Mouse (Mus musculus) ovary, postnatal 10 days (tissue): ENCODE results near the gene Tpbpb.
"Not testable (repeated sequence)": the region's sequence is repeated elsewhere in the genome, so short reads cannot be mapped to it uniquely, and the experiment has no call there.

Experiments used
- DNase-seq: peaks from one replicate; pipeline ENCODE4 v3.0.0; 2022; ENCODE audit warnings: low spot score

Gene Tpbpb

DNA sequence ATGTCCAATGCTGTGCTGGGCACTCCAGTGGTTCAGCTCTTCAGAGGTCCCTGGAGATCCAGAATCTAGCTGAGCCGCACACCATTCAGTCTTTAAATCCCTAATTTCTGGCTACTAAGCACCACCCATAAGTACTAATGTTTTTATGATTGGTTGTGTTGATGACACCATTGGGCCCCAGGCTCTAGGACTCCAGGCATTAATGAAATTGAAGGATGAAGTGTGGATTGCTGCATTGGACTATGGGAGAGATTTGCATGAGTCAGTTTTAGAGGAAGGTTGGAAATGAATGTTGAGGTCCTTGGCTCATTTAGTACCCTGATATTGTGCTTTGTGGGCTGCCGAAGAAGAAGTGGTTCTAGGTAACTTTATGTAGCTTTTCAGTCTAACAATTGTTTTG is at the start of gene Tpbpb:
Gene Tpbpb, minus strand, starts transcription at position 101 of the 400 bp plus-strand sequence.
- DNase-seq, result not testable (repeated sequence)

DNA sequence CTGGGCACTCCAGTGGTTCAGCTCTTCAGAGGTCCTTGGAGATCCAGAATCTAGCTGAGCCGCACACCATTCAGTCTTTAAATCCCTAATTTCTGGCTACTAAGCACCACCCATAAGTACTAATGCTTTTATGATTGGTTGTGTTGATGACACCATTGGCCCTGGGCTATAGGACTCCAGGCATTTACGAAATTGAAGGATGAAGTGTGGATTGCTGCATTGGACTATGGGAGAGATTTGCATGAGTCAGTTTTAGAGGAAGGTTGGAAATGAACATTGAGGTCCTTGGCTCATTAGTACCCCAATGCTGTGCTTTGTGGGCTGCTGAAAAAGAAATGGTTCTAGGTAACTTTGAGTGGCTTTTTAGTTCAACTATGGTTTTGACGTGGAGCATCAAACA is 37.2 kb upstream of the Tpbpb start, which contains the start of gene Tpbpa:
Gene Tpbpa, minus strand, starts transcription at position 101 of the 400 bp plus-strand sequence.
- not testable (repeated sequence) for DNase-seq

DNA sequence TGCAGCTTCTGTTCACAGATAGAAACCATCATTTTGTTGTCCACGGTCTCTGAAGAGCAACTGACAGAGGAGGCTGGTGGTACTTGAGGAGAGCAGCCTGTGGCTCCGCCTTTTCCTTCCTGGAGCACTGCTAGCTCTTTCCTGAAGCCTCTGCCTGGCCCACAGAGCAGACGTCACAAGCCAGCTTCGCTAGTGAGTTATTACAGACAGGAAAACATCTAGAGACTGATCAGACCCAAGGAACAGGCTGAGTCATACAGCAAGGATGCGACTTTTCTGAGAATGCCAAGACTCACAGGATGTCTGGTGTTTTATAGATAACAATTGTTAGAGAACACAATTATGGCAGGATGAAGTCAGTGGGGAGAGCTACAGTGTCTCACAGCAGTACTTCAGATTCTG is 31.8 kb upstream of the Tpbpb start, which contains the start of the genes Gm49391 and Ctla2a:
Gene Gm49391, minus strand, starts transcription at position 72 of the 402 bp plus-strand sequence.
Gene Ctla2a, minus strand, starts transcription at position 126 of the 402 bp plus-strand sequence.
- DNase-seq, result no peak

DNA sequence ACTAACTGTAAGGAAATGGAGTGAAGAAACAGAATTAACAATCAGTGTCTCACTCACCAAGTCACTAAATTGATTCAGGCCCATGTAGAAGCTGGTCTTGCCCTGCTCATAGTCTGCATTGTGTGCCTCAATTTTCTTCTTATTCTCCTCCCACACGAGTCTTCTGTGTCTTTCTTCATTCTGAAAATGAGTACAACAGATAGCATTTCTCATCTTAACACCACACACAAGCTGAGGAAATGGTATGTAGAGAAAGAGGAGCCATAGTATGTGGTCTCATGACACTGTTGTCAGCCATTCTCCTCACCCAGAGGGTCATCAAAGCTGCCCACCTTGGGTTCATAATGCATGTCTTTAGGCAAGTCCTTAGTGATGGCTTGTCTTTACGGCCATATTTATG is 30.8 kb upstream of the Tpbpb start, which contains the start of gene Gm49393:
Gene Gm49393, minus strand, starts transcription at position 101 of the 400 bp plus-strand sequence.
- DNase-seq, result not testable (repeated sequence)

DNA sequence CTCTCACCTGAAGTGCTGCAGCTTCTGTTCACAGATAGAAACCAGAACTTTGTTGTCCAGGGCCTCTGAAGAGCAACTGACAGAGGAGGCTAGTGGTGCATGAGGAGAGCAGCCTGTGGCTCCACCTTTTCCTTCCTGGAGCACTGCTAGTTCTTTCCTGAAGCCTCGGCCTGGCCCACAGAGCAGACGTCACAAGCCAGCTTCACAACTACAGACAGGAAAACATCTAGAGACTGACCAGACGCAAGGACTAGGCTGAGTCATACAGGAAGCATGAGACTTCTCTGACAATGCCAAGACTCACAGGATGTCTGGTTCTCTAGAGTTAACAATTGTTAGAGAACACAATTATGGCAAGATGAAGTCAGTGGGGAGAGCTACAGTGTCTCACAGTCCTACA is 7.4 kb downstream of the Tpbpb start, which contains the start of gene Ctla2b:
Gene Ctla2b, minus strand, starts transcription at position 120 of the 400 bp plus-strand sequence.
- DNase-seq, result no peak

- DNase-seq, result not testable (repeated sequence)
These were observed 7.9 kb downstream of the Tpbpb start, which contains the start of gene Gm49392 for GRCm38 (mm10) chr13:60896794-60897193. TSS of gene Gm49392 (minus strand) at chr13:60896894.

DNA sequence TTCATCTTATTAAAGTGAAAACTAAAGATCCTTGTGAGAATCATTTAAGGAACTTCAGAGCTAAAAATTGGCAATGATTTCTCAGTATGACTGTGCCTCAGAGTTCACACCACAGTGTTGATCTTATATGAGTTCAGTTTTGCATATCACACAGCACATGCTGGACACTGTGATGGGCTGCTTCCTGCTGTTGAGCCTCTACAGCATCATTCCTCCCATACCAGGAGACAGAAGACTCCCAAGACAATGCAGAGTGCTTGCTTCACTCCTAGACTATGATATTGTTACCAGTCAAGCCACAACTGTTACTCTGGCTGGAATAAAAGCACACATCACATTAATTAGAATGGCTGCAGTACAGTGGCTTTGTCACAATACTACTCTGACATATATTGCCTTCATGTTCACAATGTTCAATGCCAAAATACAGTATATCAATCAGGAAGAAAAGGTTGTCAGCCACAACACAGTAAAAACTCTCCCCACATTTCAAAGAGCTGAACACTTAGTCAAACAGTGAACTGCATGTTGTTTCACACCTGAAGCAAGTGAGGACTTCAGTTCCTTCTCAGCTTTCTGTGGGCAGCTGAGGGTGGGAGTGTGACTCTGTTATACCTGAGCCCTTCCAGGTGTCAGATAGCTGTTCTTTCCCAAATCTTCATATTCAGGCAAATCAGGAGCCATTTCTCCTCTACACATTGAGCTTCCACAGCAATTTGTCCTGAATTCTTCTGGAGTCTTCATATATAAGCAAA is 9.1 kb downstream of the Tpbpb start:
- DNase-seq, result no peak

DNA sequence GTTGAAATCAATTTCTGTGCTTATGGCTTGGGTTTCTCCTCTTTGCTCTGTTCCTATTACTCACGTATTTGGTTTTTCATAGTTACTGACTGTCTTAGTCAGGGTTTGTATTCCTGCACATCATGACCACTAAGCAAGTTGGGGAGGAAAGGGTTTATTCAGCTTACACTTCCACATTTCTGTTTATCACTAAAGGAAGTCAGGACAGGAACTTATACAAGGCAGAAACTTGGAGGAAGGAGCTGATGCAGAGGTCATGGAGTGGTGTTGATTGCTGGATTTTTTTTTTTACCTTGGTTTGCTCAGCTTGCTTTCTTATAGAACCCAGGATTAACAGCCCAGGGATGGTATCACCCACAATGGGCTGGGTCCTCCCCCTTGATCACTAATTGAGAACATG is 12.4 kb downstream of the Tpbpb start:
- DNase-seq, result no peak

- DNase-seq, result no peak
These were observed 40.4 kb downstream of the Tpbpb start, which contains the start of gene 4930486L24Rik for GRCm38 (mm10) chr13:60864281-60864680. TSS of gene 4930486L24Rik (minus strand) at chr13:60864475.
